Mouse (Mus musculus) small intestine, adult 2 months (tissue): ENCODE data around the gene Runx1. TPM values are rescaled to one million over a fixed set of nuclear protein-coding genes. Genes with fewer than 3 reads are reported as not detected.

Experiments
- H3K27ac ChIP-seq: fragments of 200-500 bp; 2 replicates; pipeline ENCODE4 v1.5.1; 2012; ENCODE audit warnings: low read depth, low read length, control low read depth, inconsistent platforms; ENCODE audit not compliant: insufficient read depth
- H3K27me3 ChIP-seq: fragments of 200-500 bp; 2 replicates; pipeline ENCODE4 v1.6.1; 2012; ENCODE audit warnings: mild to moderate bottlenecking, moderate library complexity, low read length, inconsistent platforms; ENCODE audit not compliant: control insufficient read depth, insufficient read depth
- H3K36me3 ChIP-seq: fragments of 200-500 bp; 2 replicates; pipeline ENCODE4 v1.6.1; 2012; ENCODE audit warnings: mild to moderate bottlenecking, low read length, control low read depth, inconsistent platforms; ENCODE audit not compliant: control insufficient read depth, insufficient read depth
- H3K4me1 ChIP-seq: fragments of 200-500 bp; 2 replicates; pipeline ENCODE4 v1.6.1; 2012; ENCODE audit warnings: low read length, inconsistent platforms, mixed read lengths; ENCODE audit not compliant: control insufficient read depth, insufficient read depth, insufficient read length
- H3K4me3 ChIP-seq: fragments of 200-500 bp; 2 replicates; pipeline ENCODE4 v1.5.1; 2012; ENCODE audit warnings: low read depth, mild to moderate bottlenecking, control low read depth, inconsistent platforms, low read length, moderate library complexity
- CTCF ChIP-seq: fragments of 200-500 bp; IDR thresholded peaks from 2 replicates; pipeline ENCODE4 v1.5.1; 2012; ENCODE audit warnings: low read depth, mild to moderate bottlenecking, control low read depth, inconsistent platforms, low read length, moderate library complexity, mixed read lengths; ENCODE audit not compliant: insufficient replicate concordance, insufficient read length; ENCODE audit errors: extremely low read depth
- POLR2A ChIP-seq: fragments of 200-500 bp; IDR thresholded peaks from 2 replicates; pipeline ENCODE4 v1.6.1; 2012; ENCODE audit warnings: low read depth, mild to moderate bottlenecking, control low read depth, inconsistent platforms, low read length, moderate library complexity
- WGBS: fragments of 180-500 bp; shearing (Covaris S2); methylation state at CpG from one replicate; pipeline ENCODE4 v1.1.7; 2018; 5-methylcytosine and 5-hydroxymethylcytosine counted together
- polyA plus RNA-seq: library from polyadenylated mRNA; depleted of rRNA; stranded (reverse); fragments of >200 nt; gene quantifications from 2 replicates; pipeline ENCODE4 v1.2.3, GENCODE M21; 2012; rRNA removed

Runx1 gene
- 15.4 and 16.0 TPM in 2 replicates for polyA plus RNA-seq

- Histone ChIP-seq H3K4me3 (peak within 1 kb of the TSS; percentile 62), H3K4me1 (peaks cover 2% of the 10 kb centered on the region; the same call in 1 of the 2 replicates), H3K27me3 (no peaks in the 10 kb centered on the region), H3K36me3 (no peaks in the 10 kb centered on the region), H3K27ac (peak within 1 kb of the TSS; percentile 76)
- WGBS: 71% methylated on average over 11 of the region's 11 CpGs
- TF ChIP-seq CTCF (no peak), POLR2A (no peak)
Measured at GRCm38 (mm10) chr16:92825908-92826650, at the start of gene Runx1. TSS of gene Runx1 (minus strand) at chr16:92826149.

- TF ChIP-seq CTCF (no peak), POLR2A (no peak)
- H3K27ac ChIP-seq: no peak overlapping the region
- H3K4me3 ChIP-seq: no peak overlapping the region
- WGBS: 86% methylated on average over 3 of the region's 3 CpGs
- no peaks in the 10 kb centered on the region for H3K4me1 ChIP-seq
- H3K36me3 ChIP-seq: no peaks in the 10 kb centered on the region
- H3K27me3 ChIP-seq: no peaks in the 10 kb centered on the region
Measured at GRCm38 (mm10) chr16:92874015-92874414, 48.1 kb upstream of the Runx1 start.

GRCm38 (mm10) chr16:92871728-92872127 is 45.8 kb upstream of the Runx1 start:
- H3K27me3 ChIP-seq: no peaks in the 10 kb centered on the region
- H3K27ac ChIP-seq: no peak overlapping the region
- H3K4me1 ChIP-seq: no peaks in the 10 kb centered on the region; the same call in 1 of the 2 replicates
- TF ChIP-seq CTCF (no peak), POLR2A (no peak)
- H3K4me3 ChIP-seq: no peak overlapping the region
- 86% methylated on average over 11 of the region's 11 CpGs for WGBS
- no peaks in the 10 kb centered on the region for H3K36me3 ChIP-seq

GRCm38 (mm10) chr16:92868550-92868949 is 42.6 kb upstream of the Runx1 start:
- no peak overlapping the region for H3K27ac ChIP-seq
- no peaks in the 10 kb centered on the region; the same call in 1 of the 2 replicates for H3K4me1 ChIP-seq
- 80% methylated on average over 4 of the region's 4 CpGs for WGBS
- no peaks in the 10 kb centered on the region for H3K27me3 ChIP-seq
- H3K4me3 ChIP-seq: no peak overlapping the region
- TF ChIP-seq POLR2A (no peak), CTCF (no peak)
- no peaks in the 10 kb centered on the region for H3K36me3 ChIP-seq

- H3K4me3 ChIP-seq: no peak overlapping the region
- no peaks in the 10 kb centered on the region for H3K27me3 ChIP-seq
- H3K4me1 ChIP-seq: no peaks in the 10 kb centered on the region; the same call in 1 of the 2 replicates
- H3K27ac ChIP-seq: peak overlapping the region; percentile 47
- H3K36me3 ChIP-seq: no peaks in the 10 kb centered on the region
- TF ChIP-seq POLR2A (no peak), CTCF (no peak)
- 67% methylated on average over 9 of the region's 9 CpGs for WGBS
Measured at GRCm38 (mm10) chr16:92867261-92867935, 41.4 kb upstream of the Runx1 start.

GRCm38 (mm10) chr16:92865314-92865713 is 39.4 kb upstream of the Runx1 start:
- Histone ChIP-seq H3K36me3 (no peaks in the 10 kb centered on the region), H3K27me3 (no peaks in the 10 kb centered on the region), H3K4me1 (no peaks in the 10 kb centered on the region; the same call in 1 of the 2 replicates), H3K4me3 (no peak overlapping the region), H3K27ac (no peak overlapping the region)
- WGBS: 91% methylated on average over 3 of the region's 3 CpGs
- no peak for TF ChIP-seq POLR2A
- TF ChIP-seq CTCF: no peak

- TF ChIP-seq POLR2A: no peak
- TF ChIP-seq CTCF: no peak
- no peak overlapping the region for H3K27ac ChIP-seq
- no peaks in the 10 kb centered on the region for H3K36me3 ChIP-seq
- 72% methylated on average over 2 of the region's 2 CpGs for WGBS
- H3K4me1 ChIP-seq: no peaks in the 10 kb centered on the region; the same call in 1 of the 2 replicates
- no peak overlapping the region for H3K4me3 ChIP-seq
- no peaks in the 10 kb centered on the region for H3K27me3 ChIP-seq
Measured at GRCm38 (mm10) chr16:92864191-92864590, 38.2 kb upstream of the Runx1 start.
